Mouse (Mus musculus): Measurements from ENCODE around the gene Olfr558. TPM values are rescaled to one million over a fixed set of nuclear protein-coding genes. Genes with fewer than 3 reads are reported as not detected.

Gene Olfr558
- total RNA-seq (2021) = 1 to 10 TPM; 2.5 to 2.6 TPM
- long read RNA-seq, experiment 1, transcript Olfr558-201 (2 exons, 3,041 nt) = major isoform, 5 of 7 reads
- long read RNA-seq, experiment 1, partial matches to known transcripts = 1 of 7 reads
- long read RNA-seq, experiment 1, other reads (novel, unspliced or antisense) = 1 of 7 reads
- long read RNA-seq, experiment 2, partial matches to known transcripts = 2 of 3 reads
- long read RNA-seq, experiment 2, other reads (novel, unspliced or antisense) = 0 of 3 reads

DNA sequence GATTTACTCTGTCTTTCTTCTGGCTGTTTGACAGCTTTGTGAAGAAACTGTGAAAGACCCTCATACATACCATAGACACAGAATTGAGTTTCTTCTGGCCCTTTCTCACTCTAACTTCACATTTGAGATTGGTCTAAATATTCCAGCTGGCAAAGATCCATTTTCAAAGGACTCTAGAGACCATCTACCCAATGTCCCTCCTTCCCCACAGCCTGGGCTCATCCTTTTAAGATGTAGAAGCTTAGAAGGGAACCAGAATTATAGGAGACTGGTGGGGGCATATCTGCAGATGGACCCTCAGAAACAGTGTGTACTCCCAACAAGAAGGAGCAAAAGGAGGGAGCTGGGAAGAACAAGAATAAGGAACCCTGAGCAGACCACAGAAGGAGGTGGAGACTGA, at the start of gene Olfr558:
Olfr558 (plus strand) TSS at position 301 of the 400 bp plus-strand sequence.
- intact Hi-C loops (cut with DNase I; ENCODE audit: low total_unique reads) = no loop called here
- no peak for DNase-seq

DNA sequence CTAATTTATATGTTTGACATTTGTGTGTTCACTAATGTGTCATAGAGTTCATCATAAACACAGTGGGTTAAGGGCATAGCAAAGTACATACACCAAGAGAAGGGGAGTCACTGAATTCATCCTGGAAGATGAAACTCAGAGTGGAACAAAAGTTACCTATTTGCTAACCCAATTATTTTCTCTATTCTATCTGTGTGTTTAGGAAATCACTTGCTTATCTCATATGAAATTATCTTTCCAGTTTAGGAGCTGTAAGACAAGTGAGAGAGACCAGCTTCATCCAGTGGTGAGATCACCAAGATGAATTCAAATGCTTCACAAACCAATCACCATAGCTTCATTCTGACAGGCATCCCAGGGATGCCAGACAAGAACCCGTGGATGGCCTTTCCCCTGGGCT, 43.5 kb upstream of the Olfr558 start, which contains the start of gene Olfr555:
Olfr555 (plus strand) TSS at position 301 of the 400 bp plus-strand sequence.
- intact Hi-C loops (cut with DNase I; ENCODE audit: low total_unique reads) = no loop called here
- no peak for DNase-seq

DNA sequence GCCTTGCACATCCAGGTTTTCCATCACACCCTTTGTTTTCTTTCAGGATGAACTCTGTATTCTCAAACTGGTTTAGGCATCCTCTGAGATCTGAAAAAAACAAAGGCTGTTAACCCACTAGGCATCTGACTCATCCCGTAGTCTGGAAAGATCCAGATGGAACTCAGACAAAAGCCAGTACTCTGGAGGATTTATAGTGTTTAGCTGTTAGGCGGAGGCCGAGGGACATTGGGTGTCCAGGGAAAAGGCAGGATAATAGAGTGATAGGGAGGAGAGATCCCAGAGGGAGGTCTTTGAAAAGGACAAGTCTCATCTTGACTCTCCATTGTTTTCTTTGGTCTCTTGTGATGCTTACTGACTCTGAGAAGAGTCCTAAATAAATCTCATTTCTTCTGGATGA, 37.4 kb upstream of the Olfr558 start, which contains the start of gene Olfr556:
Olfr556 (plus strand) TSS at position 301 of the 400 bp plus-strand sequence.
- intact Hi-C loops (cut with DNase I; ENCODE audit: low total_unique reads) = loop anchor here (10.0 kb wide), 1 partner anchor 260 kb away; the partner anchor contains the start of gene Olfr572
- no peak for DNase-seq

DNA sequence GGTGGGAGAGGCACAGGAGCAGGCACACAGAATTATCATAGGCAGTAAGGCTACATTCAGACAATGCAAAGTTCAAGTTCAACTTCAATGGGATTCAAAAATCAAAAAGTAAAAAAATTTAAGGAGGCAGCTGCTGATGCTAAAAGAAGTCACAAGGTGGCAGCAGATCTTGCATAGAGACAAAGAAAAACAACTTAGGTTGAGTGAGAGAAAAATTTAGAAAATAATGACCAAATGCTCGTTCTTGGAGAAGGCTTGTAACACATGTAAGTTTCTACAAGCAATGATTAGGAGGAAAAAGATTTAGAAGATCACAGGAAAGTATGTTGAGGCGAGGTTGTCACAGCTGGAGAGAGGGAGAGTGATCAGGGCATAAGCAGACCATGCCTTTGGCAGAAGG, 36.6 kb upstream of the Olfr558 start:
- DNase-seq = no peak
- intact Hi-C loops (cut with DNase I; ENCODE audit: low total_unique reads) = loop anchor here (10.0 kb wide), 1 partner anchor 259 kb away; the partner anchor contains the start of gene Olfr572

DNA sequence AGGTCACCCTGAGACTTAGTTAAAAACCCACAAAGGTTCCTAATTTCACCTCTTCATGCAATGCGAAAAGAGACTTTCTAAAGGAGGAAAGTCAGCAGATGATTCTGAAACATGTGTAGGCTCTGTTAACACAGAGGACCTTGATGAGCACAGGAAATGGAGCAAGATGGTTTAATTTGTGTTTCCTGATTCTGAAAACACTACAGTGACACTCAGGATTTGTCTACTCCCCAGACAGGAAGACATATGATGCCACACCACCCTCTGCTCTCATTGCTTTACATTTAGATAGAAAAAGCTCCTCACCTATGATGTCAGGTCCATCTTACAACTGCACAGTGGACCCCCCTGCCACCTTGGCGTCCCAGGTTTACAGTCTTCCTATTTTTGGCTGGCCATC, 25.8 kb upstream of the Olfr558 start:
- DNase-seq = no peak
- intact Hi-C loops (cut with DNase I; ENCODE audit: low total_unique reads) = no loop called here

DNA sequence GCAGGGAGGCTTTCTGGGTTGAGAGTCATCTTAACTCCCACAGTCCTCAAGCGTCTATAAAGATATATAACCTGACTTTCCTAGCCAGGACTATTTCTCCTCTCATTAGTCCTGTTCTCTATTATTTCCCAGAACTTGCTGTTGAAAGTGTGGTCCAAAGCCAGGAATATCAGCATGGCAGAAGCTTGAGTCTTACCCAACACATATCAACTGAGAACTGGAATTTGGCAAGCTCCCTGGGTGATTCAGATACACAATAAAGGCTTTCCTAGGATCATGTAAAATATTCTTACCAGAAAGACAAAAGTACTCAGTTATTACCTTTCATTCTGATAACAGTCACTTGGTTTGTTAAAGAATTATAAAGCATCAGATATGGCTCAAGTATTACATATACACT, 20.1 kb upstream of the Olfr558 start:
- intact Hi-C loops (cut with DNase I; ENCODE audit: low total_unique reads) = no loop called here
- DNase-seq = no peak

DNA sequence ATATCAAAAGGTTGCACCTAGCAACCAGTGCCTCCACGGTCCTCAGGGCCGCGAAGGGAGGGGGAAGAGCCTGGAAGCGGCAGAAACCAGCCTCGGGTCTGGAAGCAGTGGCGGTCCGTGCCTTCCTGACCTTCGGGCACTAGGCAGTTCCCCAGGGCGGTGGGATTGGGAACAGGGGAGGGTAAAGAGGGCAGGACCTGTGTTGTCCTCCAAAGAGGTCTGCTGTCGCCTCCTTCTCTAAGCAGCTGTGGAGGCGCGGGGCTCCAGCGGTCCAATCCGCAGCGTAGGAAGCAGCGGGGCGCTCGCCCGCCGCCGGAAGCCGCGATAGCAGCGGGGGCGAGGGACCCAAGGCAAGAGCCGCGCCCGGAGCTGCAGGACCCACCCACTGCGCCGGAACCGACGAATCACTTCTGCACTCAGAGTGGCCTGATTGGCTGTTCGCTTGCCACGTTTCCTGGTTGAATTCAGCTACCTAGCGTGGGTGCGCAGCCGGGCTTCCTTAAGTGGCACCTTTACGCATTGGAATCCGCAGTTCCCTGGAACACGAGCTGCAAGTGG, 15.0 kb upstream of the Olfr558 start, which contains the start of gene Trim68:
Trim68 (minus strand) TSS at position 384 of the 558 bp plus-strand sequence.
- DNase-seq = peak; percentile 92
- intact Hi-C loops (cut with DNase I; ENCODE audit: low total_unique reads) = no loop called here

DNA sequence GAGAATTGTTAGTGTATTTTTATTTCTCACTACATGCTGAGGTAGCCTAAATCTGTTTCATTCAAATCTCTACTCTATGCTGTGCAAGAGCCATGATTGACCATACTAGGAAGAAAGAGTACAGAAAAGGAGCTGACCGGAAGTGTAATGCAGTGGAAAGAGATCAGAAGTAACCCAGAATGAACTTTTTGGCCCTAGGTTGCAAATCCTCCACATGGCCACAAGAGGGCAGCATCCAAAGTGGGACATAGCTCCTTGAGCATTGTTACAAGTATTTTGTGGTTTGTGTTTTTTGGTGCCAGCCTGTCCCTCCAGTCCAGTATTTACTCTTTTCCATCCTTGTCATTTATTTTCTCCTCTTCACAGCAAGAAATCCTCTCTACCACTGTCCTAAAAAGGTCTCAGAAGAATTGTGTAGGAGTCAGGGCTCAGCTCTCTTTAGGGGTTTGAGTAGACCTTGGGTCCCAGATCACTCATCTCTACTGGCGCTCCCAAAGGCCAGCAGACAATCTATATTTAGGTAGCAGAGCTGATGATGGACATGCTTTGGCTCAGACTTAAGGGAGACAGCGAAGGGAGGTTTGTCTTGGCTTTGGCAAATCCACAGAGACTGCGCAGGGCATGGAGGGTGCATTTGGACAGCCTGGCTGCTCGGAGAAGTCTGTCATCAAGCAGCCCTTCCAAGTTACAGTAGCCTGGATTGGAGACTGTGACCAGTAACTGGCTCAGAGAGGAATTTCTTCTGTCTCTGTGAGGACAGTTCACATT, 6.5 kb upstream of the Olfr558 start, which contains the start of gene Olfr557:
Olfr557 (plus strand) TSS at position 553 of the 768 bp plus-strand sequence.
- DNase-seq = no peak
- intact Hi-C loops (cut with DNase I; ENCODE audit: low total_unique reads) = no loop called here

DNA sequence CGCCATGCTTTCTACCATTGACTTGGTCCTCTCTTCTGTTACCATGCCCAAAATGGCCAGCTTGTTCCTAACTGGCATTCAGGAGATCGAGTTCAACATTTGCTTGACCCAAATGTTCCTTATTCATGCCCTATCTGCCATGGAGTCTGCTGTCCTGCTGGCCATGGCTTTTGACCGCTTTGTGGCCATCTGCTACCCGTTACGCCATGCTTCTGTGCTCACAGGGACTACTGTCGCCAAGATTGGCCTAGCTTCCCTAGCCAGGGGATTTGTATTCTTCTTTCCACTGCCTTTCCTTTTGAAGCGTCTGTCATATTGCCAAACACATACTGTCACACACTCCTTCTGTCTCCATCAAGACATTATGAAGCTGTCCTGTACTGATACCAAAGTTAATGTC, 3.6 kb upstream of the Olfr558 start:
- intact Hi-C loops (cut with DNase I; ENCODE audit: low total_unique reads) = no loop called here
- no peak for DNase-seq

DNA sequence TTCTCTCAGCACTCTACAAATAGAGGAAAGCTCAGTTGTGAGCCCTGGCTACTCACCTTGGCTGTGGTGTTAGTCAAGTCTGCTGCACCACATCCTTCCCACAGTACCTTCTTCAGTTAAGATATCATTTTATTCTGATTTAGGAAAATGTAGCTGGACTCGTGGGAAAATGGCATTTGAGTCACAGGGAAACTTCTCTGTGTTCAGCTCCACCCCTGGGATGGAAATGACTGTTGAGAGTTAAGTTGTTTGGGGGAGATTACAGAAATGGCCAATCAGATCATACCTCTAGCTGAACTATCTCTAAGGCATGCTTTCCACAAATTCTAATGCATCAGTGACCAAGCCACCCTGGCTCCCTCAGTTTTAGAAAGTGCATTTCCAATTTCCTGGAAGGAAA, 17.0 kb downstream of the Olfr558 start, which contains the start of gene Olfr33:
Olfr33 (minus strand) TSS at position 101 of the 400 bp plus-strand sequence.
- no peak for DNase-seq
- intact Hi-C loops (cut with DNase I; ENCODE audit: low total_unique reads) = no loop called here

DNA sequence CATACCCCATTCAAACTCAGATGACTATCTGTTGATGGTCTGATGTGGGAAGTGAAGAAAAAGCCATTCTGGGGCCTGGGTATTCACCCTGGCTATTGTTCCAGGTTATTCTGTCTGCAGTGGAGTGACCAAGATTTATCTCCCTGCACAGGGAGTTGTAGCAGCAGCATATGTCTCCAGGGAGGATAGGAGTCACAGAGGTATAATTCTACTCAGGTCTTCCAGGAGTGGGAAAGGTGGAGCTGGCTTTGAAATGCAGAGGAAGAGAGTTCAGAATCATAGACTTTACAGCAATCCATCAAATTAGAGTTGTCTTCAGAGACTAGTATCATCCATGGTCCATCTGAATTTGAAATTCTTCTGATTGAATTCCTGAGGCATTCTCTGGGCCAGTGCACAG, 25.4 kb downstream of the Olfr558 start, which contains the start of gene Olfr559:
Olfr559 (minus strand) TSS at position 101 of the 400 bp plus-strand sequence.
- intact Hi-C loops (cut with DNase I; ENCODE audit: low total_unique reads) = no loop called here
- DNase-seq = no peak

DNA sequence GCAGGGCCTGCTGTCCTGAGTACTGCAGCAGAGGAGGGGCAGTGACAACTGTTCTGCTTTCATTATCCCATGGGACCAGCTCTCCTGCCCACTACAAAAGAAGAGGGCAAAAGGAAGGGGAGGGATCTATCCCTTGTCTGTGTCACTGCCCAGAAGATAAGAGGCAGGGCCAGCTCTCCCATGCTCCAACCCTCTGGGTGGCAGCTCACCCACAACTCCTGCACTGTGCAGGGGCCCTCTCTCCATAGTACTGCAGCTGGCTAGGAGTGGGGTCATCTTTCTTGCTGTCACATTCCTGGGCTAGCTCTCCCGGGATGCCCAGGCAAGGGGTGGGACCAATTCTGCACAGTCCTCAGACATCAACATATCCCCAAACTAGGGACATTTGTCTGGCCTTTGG, 31.8 kb downstream of the Olfr558 start:
- no peak for DNase-seq
- intact Hi-C loops (cut with DNase I; ENCODE audit: low total_unique reads) = no loop called here

DNA sequence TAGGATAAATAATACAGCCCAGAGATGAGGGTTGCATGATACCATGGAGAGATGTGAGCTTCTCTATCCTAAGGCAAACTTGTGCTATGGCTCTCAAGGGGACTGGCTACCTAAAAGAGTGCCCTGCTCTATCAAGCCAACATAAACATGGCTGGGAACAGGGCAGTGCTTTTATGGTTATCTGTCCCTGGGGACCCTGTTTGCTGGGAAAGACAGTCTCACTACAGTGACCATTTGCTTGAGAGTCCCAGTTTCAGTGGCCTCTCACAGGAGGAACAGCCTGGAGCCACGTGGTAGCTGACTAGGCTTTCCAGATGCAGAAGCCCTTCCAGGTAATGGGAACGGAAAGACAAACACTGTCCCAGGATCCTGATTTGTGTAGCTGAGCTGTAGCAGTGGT, 35.7 kb downstream of the Olfr558 start:
- intact Hi-C loops (cut with DNase I; ENCODE audit: low total_unique reads) = no loop called here
- no peak for DNase-seq

DNA sequence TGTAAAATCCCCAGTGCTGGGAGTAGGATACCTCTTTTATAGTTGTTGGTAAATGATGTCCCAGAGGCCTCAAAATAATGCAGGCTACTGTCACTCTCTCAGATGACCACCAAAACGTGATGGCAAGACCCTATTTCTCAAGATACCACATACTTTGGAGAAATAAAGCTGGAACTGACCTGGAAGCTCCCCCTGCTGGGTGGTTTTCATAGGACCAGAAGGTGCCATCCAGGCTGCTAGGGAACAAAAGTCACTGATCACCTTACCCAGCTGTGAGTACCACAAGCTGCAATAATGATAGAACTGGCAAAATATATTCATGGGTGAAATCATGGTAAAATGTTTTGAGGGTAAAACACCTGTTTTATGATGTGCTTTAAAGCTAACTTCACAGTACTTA, 50.1 kb downstream of the Olfr558 start:
- DNase-seq = no peak
- intact Hi-C loops (cut with DNase I; ENCODE audit: low total_unique reads) = no loop called here

DNA sequence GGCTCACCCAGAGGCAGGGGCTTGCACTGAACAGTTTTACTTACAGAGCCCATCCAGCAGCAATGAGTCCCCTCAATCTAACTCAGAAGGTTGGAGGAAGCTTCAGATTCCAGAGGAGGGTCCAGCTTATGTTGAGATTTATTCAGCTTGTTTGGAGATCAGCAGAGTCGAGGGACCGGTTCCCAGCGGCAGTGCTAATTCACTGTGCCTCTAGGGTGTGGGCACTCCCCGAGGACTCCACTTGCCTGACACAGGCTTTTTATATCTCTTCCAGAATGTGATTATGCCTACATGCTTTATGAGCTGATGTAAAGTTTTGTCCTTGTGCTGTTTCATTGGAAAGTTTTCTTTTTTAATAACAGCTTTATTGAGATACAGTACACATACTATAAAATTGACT, 57.3 kb downstream of the Olfr558 start, which contains the start of the genes Olfr560 and Olfr78:
Olfr560 (minus strand) TSS at position 101 of the 400 bp plus-strand sequence.
Olfr78 (minus strand) TSS at position 206 of the 400 bp plus-strand sequence.
- intact Hi-C loops (cut with DNase I; ENCODE audit: low total_unique reads) = no loop called here
- no peak for DNase-seq

Other genes with a start within 250 kb of the Olfr558 start
- not detected for gene Olfr543, start 220.5 kb upstream of the Olfr558 start, total RNA-seq (2021)
- gene Olfr544, start 213.9 kb upstream of the Olfr558 start, total RNA-seq (2021) = not detected
- not detected for gene Olfr545, start 202.6 kb upstream of the Olfr558 start, total RNA-seq (2021)
- gene Olfr547, start 167.5 kb upstream of the Olfr558 start, total RNA-seq (2021) = not detected
- not detected for gene Olfr548-ps1, start 161.3 kb upstream of the Olfr558 start, total RNA-seq (2021)
- not detected for gene Olfr549, start 152.3 kb upstream of the Olfr558 start, total RNA-seq (2021)
- gene Trim21, start 136.7 kb upstream of the Olfr558 start, total RNA-seq (2021) = 1 to 10 TPM; 3.5 to 3.7 TPM
- gene Olfr550, start 130.8 kb upstream of the Olfr558 start, total RNA-seq (2021) = under 1 TPM; 0.14 to 0.22 TPM
- gene Olfr551, start 110.3 kb upstream of the Olfr558 start, total RNA-seq (2021) = not detected
- under 1 TPM in 1 of 2 experiments, not detected in 1; 0.16 TPM for gene Olfr552, start 104.4 kb upstream of the Olfr558 start, total RNA-seq (2021)
- gene Olfr553, start 84.0 kb upstream of the Olfr558 start, total RNA-seq (2021) = not detected
- not detected for gene Olfr554, start 63.8 kb upstream of the Olfr558 start, total RNA-seq (2021)
- not detected for gene Olfr555, start 43.4 kb upstream of the Olfr558 start, total RNA-seq (2021)
- gene Olfr556, start 37.3 kb upstream of the Olfr558 start, total RNA-seq (2021) = not detected
- 1 to 10 TPM; 4.0 to 4.2 TPM for gene Trim68, start 14.9 kb upstream of the Olfr558 start, total RNA-seq (2021)
- gene Olfr557, start 6.3 kb upstream of the Olfr558 start, total RNA-seq (2021) = not detected
- not detected for gene Olfr33, start 16.9 kb downstream of the Olfr558 start, total RNA-seq (2021)
- gene Olfr559, start 25.3 kb downstream of the Olfr558 start, total RNA-seq (2021) = not detected
- gene Olfr560, start 57.2 kb downstream of the Olfr558 start, total RNA-seq (2021) = not detected
- under 1 TPM; 0.66 to 0.69 TPM for gene Olfr78, start 57.3 kb downstream of the Olfr558 start, total RNA-seq (2021)
- gene Olfr561, start 69.0 kb downstream of the Olfr558 start, total RNA-seq (2021) = not detected
- not detected for gene Olfr564, start 101.3 kb downstream of the Olfr558 start, total RNA-seq (2021)
- not detected for gene Olfr566, start 156.6 kb downstream of the Olfr558 start, total RNA-seq (2021)
- not detected for gene Olfr568, start 174.9 kb downstream of the Olfr558 start, total RNA-seq (2021)
- gene Olfr569, start 188.7 kb downstream of the Olfr558 start, total RNA-seq (2021) = not detected
- not detected for gene Olfr570, start 192.4 kb downstream of the Olfr558 start, total RNA-seq (2021)
- gene Olfr571, start 215.3 kb downstream of the Olfr558 start, total RNA-seq (2021) = not detected
- not detected for gene Olfr572, start 222.2 kb downstream of the Olfr558 start, total RNA-seq (2021)
- gene Olfr573-ps1, start 240.4 kb downstream of the Olfr558 start, total RNA-seq (2021) = not detected
- not detected for gene Olfr574, start 246.3 kb downstream of the Olfr558 start, total RNA-seq (2021)